Mouse (Mus musculus) midbrain, embryonic 11.5 days (tissue): ENCODE results near the gene Tmem200c. TPM values are rescaled to one million over a fixed set of nuclear protein-coding genes. Genes with fewer than 3 reads are reported as not detected.

Source experiments
- ATAC-seq: fragments of 200-750 bp; cut with Nextera tagmentation; 2 replicates; pipeline ENCODE4 v1.8.0; 2017; ENCODE audit warnings: moderate TSS enrichment, moderate library complexity; ENCODE audit not compliant: low FRiP score
- DNase-seq: peaks from one replicate; pipeline ENCODE4 v3.0.0; 2015; ENCODE audit warnings: low spot score; ENCODE audit errors: missing footprints
- H3K27ac ChIP-seq: fragments of 300-500 bp; sonication (generic); 2 replicates; pipeline ENCODE4 v1.5.1; 2014; ENCODE audit warnings: low read depth, low read length
- H3K27me3 ChIP-seq: fragments of 300-500 bp; sonication (generic); 2 replicates; pipeline ENCODE4 v1.6.1; 2014; ENCODE audit warnings: mild to moderate bottlenecking, low read length, moderate library complexity, mixed read lengths; ENCODE audit not compliant: control insufficient read depth, insufficient read depth
- H3K36me3 ChIP-seq: fragments of 300-500 bp; sonication (generic); 2 replicates; pipeline ENCODE4 v1.6.1; 2014; ENCODE audit warnings: mild to moderate bottlenecking, low read length, moderate library complexity, mixed read lengths; ENCODE audit not compliant: control insufficient read depth, insufficient read depth
- H3K4me1 ChIP-seq: fragments of 300-500 bp; sonication (generic); 2 replicates; pipeline ENCODE4 v1.6.1; 2014; ENCODE audit warnings: low read length; ENCODE audit not compliant: control insufficient read depth, insufficient read depth
- H3K4me2 ChIP-seq: fragments of 300-500 bp; sonication (generic); 2 replicates; pipeline ENCODE4 v1.6.1; 2014; ENCODE audit warnings: mild to moderate bottlenecking, moderate library complexity
- H3K4me3 ChIP-seq: fragments of 300-500 bp; sonication (generic); 2 replicates; pipeline ENCODE4 v1.5.1; 2014; ENCODE audit warnings: low read depth, low read length
- H3K9ac ChIP-seq: fragments of 300-500 bp; sonication (generic); 2 replicates; pipeline ENCODE4 v1.6.1; 2014; ENCODE audit warnings: low read length
- H3K9me3 ChIP-seq: fragments of 300-500 bp; sonication (generic); 2 replicates; pipeline ENCODE4 v1.6.1; 2016; ENCODE audit warnings: low read length; ENCODE audit not compliant: control insufficient read depth
- WGBS: fragments of 180-500 bp; shearing (Covaris S2); extraction: QIAGEN DNeasy Blood & Tissue Kit; methylation state at CpG from one replicate; pipeline ENCODE4 v1.1.7; 2014; 5-methylcytosine and 5-hydroxymethylcytosine counted together
- polyA plus RNA-seq: library from polyadenylated mRNA; unstranded; fragments of >200 nt; fragmentation: Nextera tagmentation; extraction: Ambion mirVana; gene quantifications from 2 replicates; pipeline ENCODE4 v1.2.1, GENCODE M21; 2014

Tmem200c gene
- polyA plus RNA-seq, 1 experiment from 2014 or later: 2.8 TPM

- peak overlapping the region; percentile 13; the same call in 1 of the 2 replicates for H3K9ac ChIP-seq
- no peaks in the 10 kb centered on the region for H3K36me3 ChIP-seq
- no peaks in the 10 kb centered on the region for H3K4me1 ChIP-seq
- peak overlapping the region; percentile 25 for H3K4me3 ChIP-seq
- WGBS: 15% methylated on average over 21 of the region's 21 CpGs
- no peak overlapping the region for H3K27ac ChIP-seq
- peak; percentile 90 for DNase-seq
- H3K27me3 ChIP-seq: no peaks in the 10 kb centered on the region
- peak overlapping the region; percentile 42 for H3K4me2 ChIP-seq
- no peaks in the 10 kb centered on the region for H3K9me3 ChIP-seq
- ATAC-seq: peak; percentile 88
Measured at GRCm38 (mm10) chr17:68881725-68882524, 55.5 kb downstream of the Tmem200c start.

GRCm38 (mm10) chr17:68883474-68884083, 57.2 kb downstream of the Tmem200c start:
- WGBS: 91% methylated on average over 3 of the region's 3 CpGs
- Histone ChIP-seq H3K9ac (no peak overlapping the region), H3K4me1 (no peaks in the 10 kb centered on the region), H3K27ac (no peak overlapping the region), H3K36me3 (no peaks in the 10 kb centered on the region), H3K27me3 (no peaks in the 10 kb centered on the region), H3K4me3 (no peak overlapping the region), H3K9me3 (no peaks in the 10 kb centered on the region), H3K4me2 (no peak overlapping the region)
- ATAC-seq (no peak), DNase-seq (no peak)

- no peak for DNase-seq
- H3K27me3 ChIP-seq: no peaks in the 10 kb centered on the region
- WGBS: 88% methylated on average over 3 of the region's 3 CpGs
- no peaks in the 10 kb centered on the region for H3K4me1 ChIP-seq
- H3K9ac ChIP-seq: no peak overlapping the region
- no peaks in the 10 kb centered on the region for H3K9me3 ChIP-seq
- H3K27ac ChIP-seq: no peak overlapping the region
- H3K4me2 ChIP-seq: no peak overlapping the region
- ATAC-seq: no peak
- no peaks in the 10 kb centered on the region for H3K36me3 ChIP-seq
- H3K4me3 ChIP-seq: no peak overlapping the region
Measured at GRCm38 (mm10) chr17:68890672-68891071, 64.2 kb downstream of the Tmem200c start.

Other genes starting within 250 kb of the Tmem200c start
- gene Epb41l3, start 249.1 kb downstream of the Tmem200c start, polyA plus RNA-seq: 66.1 and 67.8 TPM in 2 replicates